Comparison of ENCODE assay signal across 8 mouse cellular contexts in the genomic region with DNA sequence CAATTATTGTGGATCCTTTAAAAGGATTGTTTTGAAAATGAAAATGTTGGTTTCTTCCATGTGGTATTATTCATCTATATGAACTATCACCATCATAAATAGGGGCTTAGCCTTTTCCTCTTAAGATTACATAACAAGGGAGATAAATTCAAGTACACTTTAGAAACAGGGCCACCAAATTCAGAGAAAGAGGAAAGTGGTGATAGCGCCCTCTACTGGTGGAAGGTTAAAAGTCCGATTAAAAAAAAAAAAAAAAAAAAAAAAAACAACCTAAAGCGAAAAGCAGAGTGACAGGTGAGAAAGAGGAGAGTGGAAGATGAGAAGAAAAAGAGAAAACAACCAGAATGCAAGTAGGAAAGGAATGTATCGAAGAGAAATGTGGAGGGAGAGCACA.
DNase-seq lines count a peak whose midpoint lies in the region; ATAC-seq and TF ChIP-seq lines count a peak whose summit lies in the region.

No protein-coding gene starts in this region.

- H3K27me3 ChIP-seq in hindbrain, embryonic 14.5 days (ENCODE audit: control insufficient read depth, insufficient read depth, low read length), result no peaks in the 10 kb centered on the region
- H3K27me3 ChIP-seq in hindbrain, embryonic 16.5 days (replicated peaks; ENCODE audit: control insufficient read depth, insufficient read depth, low read length), result no peaks in the 10 kb centered on the region
- no peaks in the 10 kb centered on the region for H3K27me3 ChIP-seq in G1E (ENCODE audit: insufficient read depth, low read length)
- no peaks in the 10 kb centered on the region for H3K27me3 ChIP-seq in stomach, postnatal 0 days (ENCODE audit: control insufficient read depth, insufficient read depth, low read length)

- H3K4me2 ChIP-seq in hindbrain, embryonic 14.5 days (replicated peaks), result no peak overlapping the region
- H3K4me2 ChIP-seq in hindbrain, embryonic 16.5 days (ENCODE audit: low read length), result no peak overlapping the region
- H3K4me2 ChIP-seq in stomach, postnatal 0 days (replicated peaks; ENCODE audit: low read depth), result no peak overlapping the region

- no peak overlapping the region for H3K27ac ChIP-seq in hindbrain, embryonic 14.5 days
- H3K27ac ChIP-seq in hindbrain, embryonic 16.5 days (ENCODE audit: low read depth, low read length), result no peak overlapping the region
- H3K27ac ChIP-seq in stomach, postnatal 0 days (replicated peaks), result no peak overlapping the region

- no peaks in the 10 kb centered on the region for H3K36me3 ChIP-seq in hindbrain, embryonic 14.5 days (replicated peaks; ENCODE audit: control insufficient read depth, insufficient read depth)
- H3K36me3 ChIP-seq in hindbrain, embryonic 16.5 days (ENCODE audit: control insufficient read depth, insufficient read depth, low read length), result no peaks in the 10 kb centered on the region
- H3K36me3 ChIP-seq in G1E (replicated peaks), result peaks cover 47% of the 10 kb centered on the region
- no peaks in the 10 kb centered on the region for H3K36me3 ChIP-seq in stomach, postnatal 0 days (ENCODE audit: control insufficient read depth, insufficient read depth, low read length)

- no peak for ATAC-seq in hindbrain, embryonic 14.5 days (ENCODE audit: low FRiP score)
- no peak for ATAC-seq in hindbrain, embryonic 16.5 days
- no peak for ATAC-seq in G1E (ENCODE audit: extremely low read depth, insufficient number of reproducible peaks, low FRiP score, poor library complexity, severe bottlenecking)
- no peak for ATAC-seq in stomach, postnatal 0 days (ENCODE audit: low FRiP score, low TSS enrichment)

- no peak overlapping the region for H3K9ac ChIP-seq in hindbrain, embryonic 14.5 days
- H3K9ac ChIP-seq in hindbrain, embryonic 16.5 days (ENCODE audit: low read depth, low read length), result no peak overlapping the region
- H3K9ac ChIP-seq in stomach, postnatal 0 days (ENCODE audit: low read length), result no peak overlapping the region

- TF ChIP-seq EP300 in stomach, postnatal 0 days (optimal IDR thresholded peaks at IDR 0.05), result no peak

- H3K4me1 ChIP-seq in hindbrain, embryonic 14.5 days (replicated peaks; ENCODE audit: control insufficient read depth, insufficient read depth, low read length), result peaks cover 7% of the 10 kb centered on the region
- peaks cover 9% of the 10 kb centered on the region for H3K4me1 ChIP-seq in hindbrain, embryonic 16.5 days (ENCODE audit: control insufficient read depth, insufficient read depth, low read depth, low read length)
- H3K4me1 ChIP-seq in G1E (ENCODE audit: insufficient read depth, low read depth, low read length), result peaks cover 2% of the 10 kb centered on the region
- H3K4me1 ChIP-seq in stomach, postnatal 0 days (replicated peaks; ENCODE audit: control insufficient read depth, insufficient read depth), result peaks cover 4% of the 10 kb centered on the region; the same call in 1 of the 2 replicates

- WGBS in hindbrain, embryonic 14.5 days, result 16% methylated on average over 4 of the region's 4 CpGs
- WGBS in hindbrain, embryonic 16.5 days, result 15% methylated on average over 4 of the region's 4 CpGs
- WGBS in stomach, postnatal 0 days, result 10% methylated on average over 4 of the region's 4 CpGs

- no peak overlapping the region for H3K4me3 ChIP-seq in hindbrain, embryonic 14.5 days (replicated peaks; ENCODE audit: low read length)
- no peak overlapping the region for H3K4me3 ChIP-seq in hindbrain, embryonic 16.5 days (ENCODE audit: low read length)
- no peak overlapping the region for H3K4me3 ChIP-seq in G1E (ENCODE audit: low read depth, low read length)
- no peak overlapping the region for H3K4me3 ChIP-seq in stomach, postnatal 0 days (ENCODE audit: low read depth, low read length)

- no peak for TF ChIP-seq CTCF in G1E (IDR thresholded peaks at IDR 0.05; ENCODE audit: low read depth, low read length)
- peak; percentile 79 for TF ChIP-seq CTCF in stomach, postnatal 0 days (IDR thresholded peaks at IDR 0.05; ENCODE audit: low read depth)

- DNase-seq in hindbrain, embryonic 14.5 days (ENCODE audit: low spot score), result peak; percentile 74
- DNase-seq in 416B (ENCODE audit: low read depth) (peak; percentile 72), G1E (ENCODE audit: low spot score) (peak; percentile 13)
- peak; percentile 19 for DNase-seq in embryo, embryonic 11.5 days (ENCODE audit: low read depth, low spot score)
- DNase-seq in stomach, postnatal 0 days (ENCODE audit: low spot score), result no peak
- no peak for DNase-seq in T-cell, adult 2 months (ENCODE audit: low spot score)
- no peak for DNase-seq in left cerebral cortex, adult 11 months (ENCODE audit: low spot score)

- H3K9me3 ChIP-seq in hindbrain, embryonic 14.5 days (ENCODE audit: control insufficient read depth, low read length), result no peaks in the 10 kb centered on the region
- H3K9me3 ChIP-seq in hindbrain, embryonic 16.5 days (ENCODE audit: control insufficient read depth, low read length), result no peaks in the 10 kb centered on the region
- no peaks in the 10 kb centered on the region; the same call in 1 of the 2 replicates for H3K9me3 ChIP-seq in G1E (replicated peaks)
- H3K9me3 ChIP-seq in stomach, postnatal 0 days (ENCODE audit: control insufficient read depth, low read length), result no peaks in the 10 kb centered on the region

Comparison
In these comparisons a context has a peak if more than half of its experiments do, and no peak if none do; other contexts are left out.
1. DNase-seq: peak in hindbrain, embryonic 14.5 days (single experiment), 416B (single experiment), G1E (single experiment) and embryo, embryonic 11.5 days (single experiment); none in stomach, postnatal 0 days (single experiment), T-cell, adult 2 months (single experiment) and left cerebral cortex, adult 11 months (single experiment).